Mouse (Mus musculus): ENCODE results near the gene Efhd2. TPM values are rescaled to one million over a fixed set of nuclear protein-coding genes. Genes with fewer than 3 reads are reported as not detected.
A peak's percentile ranks its signal among the peaks of the same experiment; 100 is the strongest.

Gene Efhd2
- polyA plus RNA-seq, 1 experiment from 2014 or later: 82.8 TPM

- ATAC-seq (replicated peaks): no peak
- Histone ChIP-seq H3K27ac (replicated peaks) (no peak overlapping the region), H3K27me3 (no peaks in the 10 kb centered on the region), H3K9ac (replicated peaks) (no peak overlapping the region), H3K36me3 (peaks cover 9% of the 10 kb centered on the region; the same call in 1 of the 2 replicates), H3K4me1 (peaks cover 47% of the 10 kb centered on the region), H3K9me3 (no peaks in the 10 kb centered on the region), H3K4me3 (no peak overlapping the region), H3K4me2 (replicated peaks) (no peak overlapping the region)
- 88% methylated on average over 5 of the region's 5 CpGs for WGBS
Observed at GRCm38 (mm10) chr4:141865600-141865999, 9.1 kb downstream of the Efhd2 start.

GRCm38 (mm10) chr4:141865006-141865405, 9.7 kb downstream of the Efhd2 start:
- ATAC-seq (replicated peaks): no peak
- 92% methylated on average over 5 of the region's 5 CpGs for WGBS
- H3K9ac ChIP-seq (replicated peaks): no peak overlapping the region
- H3K4me3 ChIP-seq: no peak overlapping the region
- H3K9me3 ChIP-seq: no peaks in the 10 kb centered on the region
- H3K36me3 ChIP-seq: peaks cover 9% of the 10 kb centered on the region; the same call in 1 of the 2 replicates
- no peak overlapping the region for H3K4me2 ChIP-seq (replicated peaks)
- H3K4me1 ChIP-seq: peaks cover 41% of the 10 kb centered on the region
- no peaks in the 10 kb centered on the region for H3K27me3 ChIP-seq
- no peak overlapping the region for H3K27ac ChIP-seq (replicated peaks)

- H3K9me3 ChIP-seq: no peaks in the 10 kb centered on the region
- no peak overlapping the region for H3K4me3 ChIP-seq
- 95% methylated on average over 8 of the region's 8 CpGs for WGBS
- no peak for ATAC-seq (replicated peaks)
- H3K27ac ChIP-seq (replicated peaks): no peak overlapping the region
- peaks cover 9% of the 10 kb centered on the region; the same call in 1 of the 2 replicates for H3K36me3 ChIP-seq
- peaks cover 36% of the 10 kb centered on the region for H3K4me1 ChIP-seq
- no peaks in the 10 kb centered on the region for H3K27me3 ChIP-seq
- H3K4me2 ChIP-seq (replicated peaks): no peak overlapping the region
- H3K9ac ChIP-seq (replicated peaks): no peak overlapping the region
Observed at GRCm38 (mm10) chr4:141864506-141864905, 10.2 kb downstream of the Efhd2 start.

- no peaks in the 10 kb centered on the region for H3K9me3 ChIP-seq
- no peak overlapping the region for H3K9ac ChIP-seq (replicated peaks)
- no peaks in the 10 kb centered on the region for H3K27me3 ChIP-seq
- WGBS: 92% methylated on average over 7 of the region's 7 CpGs
- no peak overlapping the region for H3K27ac ChIP-seq (replicated peaks)
- no peak for ATAC-seq (replicated peaks)
- H3K4me3 ChIP-seq: no peak overlapping the region
- H3K4me1 ChIP-seq: peaks cover 35% of the 10 kb centered on the region
- H3K4me2 ChIP-seq (replicated peaks): no peak overlapping the region
- H3K36me3 ChIP-seq: peaks cover 9% of the 10 kb centered on the region; the same call in 1 of the 2 replicates
Observed at GRCm38 (mm10) chr4:141863726-141864280, 10.9 kb downstream of the Efhd2 start.

- ATAC-seq (replicated peaks): no peak
- H3K9ac ChIP-seq (replicated peaks): no peak overlapping the region
- H3K27ac ChIP-seq (replicated peaks): no peak overlapping the region
- peaks cover 29% of the 10 kb centered on the region for H3K4me1 ChIP-seq
- WGBS: 89% methylated on average over 5 of the region's 5 CpGs
- H3K9me3 ChIP-seq: no peaks in the 10 kb centered on the region
- H3K4me3 ChIP-seq: no peak overlapping the region
- peaks cover 9% of the 10 kb centered on the region; the same call in 1 of the 2 replicates for H3K36me3 ChIP-seq
- no peak overlapping the region for H3K4me2 ChIP-seq (replicated peaks)
- H3K27me3 ChIP-seq: no peaks in the 10 kb centered on the region
Observed at GRCm38 (mm10) chr4:141862867-141863266, 11.9 kb downstream of the Efhd2 start.

GRCm38 (mm10) chr4:141861591-141862295, 13.0 kb downstream of the Efhd2 start:
- H3K27ac ChIP-seq (replicated peaks): no peak overlapping the region
- no peak overlapping the region for H3K4me2 ChIP-seq (replicated peaks)
- peaks cover 9% of the 10 kb centered on the region; the same call in 1 of the 2 replicates for H3K36me3 ChIP-seq
- WGBS: 92% methylated on average over 17 of the region's 17 CpGs
- H3K4me1 ChIP-seq: peaks cover 18% of the 10 kb centered on the region
- H3K27me3 ChIP-seq: no peaks in the 10 kb centered on the region
- H3K9me3 ChIP-seq: no peaks in the 10 kb centered on the region
- H3K9ac ChIP-seq (replicated peaks): no peak overlapping the region
- no peak for ATAC-seq (replicated peaks)
- H3K4me3 ChIP-seq: no peak overlapping the region

GRCm38 (mm10) chr4:141860246-141860841, 14.4 kb downstream of the Efhd2 start:
- H3K9ac ChIP-seq (replicated peaks): no peak overlapping the region
- no peak overlapping the region for H3K4me3 ChIP-seq
- H3K4me1 ChIP-seq: 0 out of 2 replicates have a peak, but pooled peaks cover 4% of the 10 kb centered on the region
- H3K9me3 ChIP-seq: no peaks in the 10 kb centered on the region
- no peaks in the 10 kb centered on the region for H3K27me3 ChIP-seq
- H3K36me3 ChIP-seq: peaks cover 9% of the 10 kb centered on the region; the same call in 1 of the 2 replicates
- 80% methylated on average over 19 of the region's 19 CpGs for WGBS
- ATAC-seq (replicated peaks): no peak
- no peak overlapping the region for H3K27ac ChIP-seq (replicated peaks)
- no peak overlapping the region for H3K4me2 ChIP-seq (replicated peaks)

GRCm38 (mm10) chr4:141859351-141859750, 15.4 kb downstream of the Efhd2 start:
- Histone ChIP-seq H3K36me3 (peaks cover 7% of the 10 kb centered on the region; the same call in 1 of the 2 replicates), H3K4me3 (no peak overlapping the region), H3K4me1 (no peaks in the 10 kb centered on the region), H3K9me3 (no peaks in the 10 kb centered on the region), H3K27me3 (no peaks in the 10 kb centered on the region), H3K27ac (replicated peaks) (no peak overlapping the region), H3K9ac (replicated peaks) (no peak overlapping the region), H3K4me2 (replicated peaks) (no peak overlapping the region)
- WGBS: 90% methylated on average over 14 of the region's 14 CpGs
- ATAC-seq (replicated peaks): no peak

GRCm38 (mm10) chr4:141858501-141858900, 16.2 kb downstream of the Efhd2 start:
- H3K27me3 ChIP-seq: no peaks in the 10 kb centered on the region
- H3K4me1 ChIP-seq: no peaks in the 10 kb centered on the region
- no peaks in the 10 kb centered on the region for H3K9me3 ChIP-seq
- H3K4me2 ChIP-seq (replicated peaks): no peak overlapping the region
- ATAC-seq (replicated peaks): no peak
- H3K9ac ChIP-seq (replicated peaks): no peak overlapping the region
- no peak overlapping the region; the same call in 1 of the 2 replicates for H3K27ac ChIP-seq (replicated peaks)
- peaks cover 7% of the 10 kb centered on the region; the same call in 1 of the 2 replicates for H3K36me3 ChIP-seq
- H3K4me3 ChIP-seq: no peak overlapping the region
- 88% methylated on average over 20 of the region's 20 CpGs for WGBS

- no peaks in the 10 kb centered on the region for H3K4me1 ChIP-seq
- no peak overlapping the region for H3K4me2 ChIP-seq (replicated peaks)
- H3K9me3 ChIP-seq: no peaks in the 10 kb centered on the region
- peak overlapping the region; percentile 9; the same call in 1 of the 2 replicates for H3K27ac ChIP-seq (replicated peaks)
- ATAC-seq (replicated peaks): peak; percentile 80
- peaks cover 7% of the 10 kb centered on the region; the same call in 1 of the 2 replicates for H3K36me3 ChIP-seq
- WGBS: 12% methylated on average over 10 of the region's 10 CpGs
- H3K9ac ChIP-seq (replicated peaks): no peak overlapping the region
- no peak overlapping the region for H3K4me3 ChIP-seq
- no peaks in the 10 kb centered on the region for H3K27me3 ChIP-seq
Observed at GRCm38 (mm10) chr4:141857422-141857930, 17.2 kb downstream of the Efhd2 start.

GRCm38 (mm10) chr4:141853437-141853836, 21.3 kb downstream of the Efhd2 start:
- ATAC-seq (replicated peaks): no peak
- H3K27me3 ChIP-seq: no peaks in the 10 kb centered on the region
- 72% methylated on average over 9 of the region's 9 CpGs for WGBS
- H3K36me3 ChIP-seq: no peaks in the 10 kb centered on the region
- H3K4me2 ChIP-seq (replicated peaks): no peak overlapping the region
- no peaks in the 10 kb centered on the region for H3K4me1 ChIP-seq
- H3K27ac ChIP-seq (replicated peaks): no peak overlapping the region
- no peaks in the 10 kb centered on the region for H3K9me3 ChIP-seq
- no peak overlapping the region for H3K9ac ChIP-seq (replicated peaks)
- no peak overlapping the region for H3K4me3 ChIP-seq

- no peak within 1 kb of the TSS for H3K27ac ChIP-seq (replicated peaks)
- H3K4me1 ChIP-seq: no peaks in the 10 kb centered on the region
- H3K36me3 ChIP-seq: no peaks in the 10 kb centered on the region
- no peaks in the 10 kb centered on the region for H3K27me3 ChIP-seq
- H3K4me2 ChIP-seq (replicated peaks): no peak within 1 kb of the TSS
- no peaks in the 10 kb centered on the region for H3K9me3 ChIP-seq
- ATAC-seq (replicated peaks): no peak
- H3K9ac ChIP-seq (replicated peaks): no peak within 1 kb of the TSS
- WGBS: 87% methylated on average over 6 of the region's 6 CpGs
- H3K4me3 ChIP-seq: no peak within 1 kb of the TSS
Observed at GRCm38 (mm10) chr4:141845999-141846398, 28.7 kb downstream of the Efhd2 start, which contains the start of gene Ctrc. TSS of gene Ctrc (minus strand) at chr4:141846359.
